Mouse (Mus musculus): ENCODE results near the gene F3.
A peak's percentile ranks its signal among the peaks of the same experiment; 100 is the strongest.

F3 gene

DNA sequence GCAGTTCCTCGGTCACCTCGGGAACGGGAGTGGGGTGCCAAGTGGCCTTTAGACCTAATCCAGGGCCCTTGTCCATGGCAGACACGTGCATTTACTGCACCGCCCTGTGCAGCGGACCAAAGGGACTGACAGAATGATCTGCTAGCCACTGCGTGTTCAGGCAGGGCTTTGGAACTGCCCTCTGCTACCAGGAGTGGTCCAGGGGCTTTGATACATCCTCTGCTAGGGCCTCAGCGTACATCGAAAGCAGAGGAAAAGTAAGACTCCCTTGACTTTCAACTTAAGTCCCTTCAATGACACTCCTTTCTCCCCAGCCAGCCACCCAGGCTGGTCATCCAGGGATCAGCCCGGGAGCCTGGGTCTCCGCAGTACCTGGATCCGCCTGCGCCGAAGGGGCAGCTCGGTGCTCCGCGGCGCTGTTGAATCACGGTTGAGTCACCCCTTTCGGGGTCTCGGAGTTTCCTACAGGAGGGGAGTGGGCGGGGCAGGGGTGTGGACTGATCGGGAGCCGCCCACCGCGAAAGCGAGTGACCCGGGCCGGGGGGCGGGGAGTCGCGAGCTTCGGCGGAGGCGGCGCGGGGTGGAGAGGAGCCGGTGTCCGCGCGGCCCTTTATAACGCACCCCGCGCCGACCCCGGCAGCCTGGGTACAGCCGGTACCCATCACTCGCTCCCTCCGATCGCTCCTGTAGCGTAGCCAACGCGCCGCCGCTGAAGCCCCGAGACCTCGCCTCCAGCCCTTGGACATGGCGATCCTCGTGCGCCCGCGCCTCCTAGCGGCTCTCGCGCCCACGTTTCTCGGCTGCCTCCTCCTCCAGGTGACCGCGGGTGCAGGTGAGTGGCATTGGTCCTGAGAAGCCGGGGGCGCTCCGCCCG is at the start of gene F3:
F3 (plus strand) TSS at position 567 of the 874 bp plus-strand sequence.
- DNase-seq = peak; percentile 18 to 55

DNA sequence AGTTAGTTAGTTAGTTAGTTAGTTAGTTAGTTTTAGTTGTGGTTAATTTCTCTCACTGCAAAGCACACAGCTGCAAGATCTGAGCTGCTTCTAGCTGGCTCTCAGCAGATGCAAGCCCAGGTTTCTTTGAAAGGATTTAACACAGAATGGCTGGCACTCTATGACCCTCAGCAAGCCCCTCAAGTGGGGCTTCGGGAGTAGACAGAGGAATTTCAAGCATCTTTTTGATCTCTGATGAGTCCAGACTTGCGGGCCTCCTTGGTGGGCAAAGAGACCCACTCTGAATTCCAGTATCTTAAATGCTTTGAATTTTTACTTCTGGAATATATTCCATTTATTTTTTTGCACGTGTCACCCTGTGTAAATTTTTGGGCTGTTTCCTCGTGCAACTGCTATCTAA is 44.4 kb upstream of the F3 start:
- DNase-seq = no peak

DNA sequence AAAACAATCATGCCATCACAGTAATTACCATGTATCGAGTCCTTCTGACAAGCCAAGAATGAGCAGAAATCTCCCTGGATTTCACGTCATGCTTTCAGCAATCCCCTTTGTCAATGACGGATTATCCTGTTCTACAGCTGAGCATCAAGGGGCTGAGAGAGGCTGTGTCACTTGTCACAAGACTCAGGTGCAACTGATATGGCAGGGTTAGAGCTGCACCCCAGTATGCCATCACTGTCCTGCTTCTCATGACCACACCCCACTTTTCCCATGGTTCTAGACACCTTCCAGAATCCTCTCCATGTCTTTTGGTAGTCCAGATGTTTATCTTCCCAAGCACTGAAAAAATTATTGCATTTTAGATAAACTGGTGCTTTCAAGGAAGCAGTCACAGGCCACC is 43.9 kb upstream of the F3 start:
- DNase-seq = no peak

DNA sequence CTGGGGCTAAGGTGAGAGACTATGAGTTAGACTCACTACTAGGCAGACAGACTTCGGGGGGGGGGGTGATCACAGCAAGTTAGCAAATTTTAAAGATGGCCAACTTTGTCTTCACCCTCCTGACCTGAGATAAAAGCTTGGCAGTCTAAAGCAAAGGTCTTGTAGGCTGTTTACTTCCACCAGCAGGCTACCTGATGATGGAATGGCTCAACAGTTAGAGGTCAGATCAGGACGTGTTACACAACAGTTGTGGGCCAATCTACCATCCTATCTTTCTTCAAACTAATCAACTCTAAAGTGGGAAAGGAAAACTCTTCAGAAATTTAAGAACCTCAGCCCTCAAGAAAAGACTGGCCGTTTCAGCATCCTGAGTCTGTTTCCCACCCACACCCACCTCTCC is 43.1 kb upstream of the F3 start:
- DNase-seq = no peak

DNA sequence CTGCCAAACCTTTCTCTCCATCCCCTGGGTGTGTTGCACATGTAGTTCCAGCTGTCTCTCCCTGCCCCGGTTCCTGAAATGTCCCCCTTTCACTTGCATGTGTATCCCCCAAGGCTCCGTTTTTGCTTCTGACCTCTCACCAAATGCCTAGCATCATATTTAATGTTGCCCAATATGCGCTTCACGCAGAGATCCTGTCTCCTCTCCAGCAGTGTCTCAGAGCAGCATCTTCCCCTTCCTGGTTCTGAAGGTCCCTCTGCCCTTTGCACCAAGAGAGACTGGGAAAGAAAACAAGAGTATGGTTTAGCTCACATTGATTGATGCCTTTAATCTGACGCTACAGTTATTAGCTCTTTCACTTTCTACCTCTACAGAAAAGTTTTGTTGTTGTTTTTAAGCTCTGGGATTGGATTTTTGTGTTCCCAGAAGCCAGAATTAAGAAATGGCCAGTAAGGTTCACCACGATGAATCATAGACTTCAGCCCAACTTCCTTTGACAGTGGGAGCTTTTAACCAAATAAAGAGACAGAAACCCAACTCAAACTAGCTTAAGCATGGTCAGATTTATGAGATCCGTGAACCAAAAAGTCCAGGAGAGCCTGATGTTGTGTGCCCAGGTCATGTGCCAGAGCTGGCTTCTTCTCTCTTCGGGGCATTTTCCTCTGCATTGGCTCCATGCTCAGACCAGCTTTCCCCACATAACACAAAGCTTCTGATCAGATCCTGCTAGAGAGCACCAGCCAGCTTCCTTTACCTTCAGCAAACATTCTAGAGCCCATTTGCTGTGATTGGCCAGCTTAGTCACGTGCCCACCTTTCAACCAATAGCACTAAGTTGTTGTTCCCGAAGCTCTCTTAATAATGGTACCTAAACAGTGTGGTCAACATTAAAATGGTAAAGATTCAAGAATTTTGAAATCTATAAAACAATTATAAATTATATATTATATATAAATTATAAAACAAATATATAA is 40.6 kb upstream of the F3 start:
- no peak for DNase-seq

DNA sequence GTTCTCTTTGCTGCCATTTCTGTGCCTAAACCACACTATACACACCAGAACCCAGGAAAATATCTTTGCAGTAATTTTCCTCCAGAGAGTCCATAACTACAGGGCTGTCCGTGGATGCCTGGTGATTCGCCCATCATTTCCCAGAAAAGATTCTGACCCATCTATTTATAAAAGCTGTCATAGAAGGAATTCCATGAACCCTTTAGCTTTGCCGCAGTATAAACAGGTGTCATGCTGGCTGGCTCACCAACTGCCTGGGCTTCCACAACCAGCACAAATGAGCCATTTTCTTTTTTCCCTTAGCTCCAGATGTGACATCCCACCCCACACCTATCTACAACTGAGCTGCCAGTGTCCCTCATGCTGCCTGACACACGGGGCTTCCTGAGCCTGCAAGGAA is 38.8 kb upstream of the F3 start:
- no peak for DNase-seq

DNA sequence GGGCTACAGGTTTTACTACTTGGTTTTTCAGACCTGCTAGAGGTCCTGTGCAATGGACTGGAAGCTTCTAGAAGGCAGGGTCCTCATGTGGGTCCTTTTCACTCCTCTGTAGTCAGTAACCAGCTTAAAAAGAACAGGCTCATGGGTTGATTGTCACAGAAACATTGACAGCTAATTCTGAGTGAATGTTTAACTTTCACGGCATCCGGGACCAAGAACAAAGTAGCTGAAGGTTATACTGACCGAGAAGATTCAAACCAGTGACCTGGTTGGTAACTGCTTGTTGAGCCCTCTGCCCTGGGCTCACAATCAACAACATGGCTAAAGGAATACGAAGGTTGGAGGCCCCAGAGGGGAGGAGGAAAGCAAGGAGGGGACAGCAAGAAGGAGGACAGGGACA is 38.4 kb upstream of the F3 start:
- DNase-seq = no peak

DNA sequence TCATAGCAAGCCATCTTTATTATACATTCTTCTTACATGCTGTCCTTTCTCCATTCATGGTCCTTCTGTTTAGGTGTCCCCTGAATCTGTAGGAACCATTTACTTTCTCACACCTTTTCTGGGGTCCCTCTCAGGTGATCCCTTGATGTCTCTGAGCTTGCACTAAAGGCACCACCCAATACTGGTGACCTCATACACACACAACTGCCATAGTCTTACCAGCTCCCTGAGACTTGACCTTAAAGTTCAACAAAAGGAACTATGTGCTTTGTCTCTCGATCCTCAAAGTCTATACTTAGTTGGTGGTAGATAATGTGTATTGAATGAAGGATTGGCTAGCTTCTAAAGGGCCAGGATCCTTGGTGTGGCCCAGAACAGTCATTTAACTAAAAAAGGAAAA is 37.4 kb upstream of the F3 start:
- no peak for DNase-seq

DNA sequence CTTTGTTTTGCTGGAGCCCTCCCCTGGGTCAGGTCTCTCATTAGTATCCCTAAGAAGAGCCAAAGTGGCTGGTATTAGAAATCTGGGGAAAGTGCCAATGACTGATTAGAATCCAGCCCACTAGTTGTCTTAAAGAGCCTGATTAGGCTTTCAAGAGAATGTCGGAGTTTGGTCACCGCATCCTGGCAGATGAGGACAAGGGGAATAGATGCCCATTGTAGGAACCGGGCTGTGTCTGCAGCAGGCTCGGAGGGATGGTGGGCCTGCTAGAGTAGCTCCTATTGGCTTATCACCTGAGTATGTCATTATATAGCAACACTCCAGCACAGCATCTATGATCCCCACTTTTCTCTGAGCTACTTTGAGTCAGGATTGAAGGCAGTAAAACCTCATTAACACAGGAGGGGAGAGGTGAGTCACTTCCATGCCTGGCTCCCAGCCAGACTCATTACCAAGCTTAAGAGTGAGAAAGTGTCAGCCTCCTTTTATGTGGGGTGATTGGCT is 36.9 kb upstream of the F3 start:
- no peak for DNase-seq

DNA sequence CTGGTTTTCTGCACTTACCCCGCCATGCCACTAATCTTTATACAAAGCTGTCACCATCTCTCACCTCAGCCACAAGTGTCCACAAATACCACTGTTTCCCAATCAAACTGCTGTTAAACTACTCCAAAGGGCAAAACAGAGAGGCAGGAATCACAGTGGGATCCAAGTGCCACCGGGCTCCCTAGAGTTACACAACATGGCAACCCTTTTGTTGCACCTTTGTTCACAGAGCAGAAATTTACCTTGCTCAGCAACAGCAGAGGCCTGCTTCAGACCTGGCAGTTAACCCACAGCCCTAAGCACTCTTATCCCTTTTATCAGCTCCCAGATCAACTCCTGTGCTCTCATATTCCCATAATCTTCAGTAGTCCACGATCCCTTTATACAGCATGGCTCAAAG is 35.6 kb upstream of the F3 start:
- no peak for DNase-seq

DNA sequence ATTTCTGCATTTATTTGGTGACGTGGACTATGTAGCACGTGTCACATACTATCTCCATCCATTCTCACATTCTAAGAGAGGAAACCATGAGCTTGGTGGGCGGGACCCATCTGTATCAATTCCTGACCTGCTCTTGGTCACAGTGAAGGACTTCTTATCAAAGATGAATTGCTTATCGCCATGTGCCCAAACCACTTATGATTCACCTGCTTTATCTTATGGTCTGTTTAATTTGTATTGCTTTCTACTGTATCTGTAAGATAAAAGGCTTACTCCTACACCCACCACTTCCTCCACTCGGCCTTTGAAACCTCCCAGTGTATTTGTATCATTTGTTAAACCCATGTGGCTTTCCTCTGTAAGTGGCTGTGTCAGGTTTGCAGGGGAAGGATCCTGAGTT is 34.3 kb upstream of the F3 start:
- DNase-seq = no peak

DNA sequence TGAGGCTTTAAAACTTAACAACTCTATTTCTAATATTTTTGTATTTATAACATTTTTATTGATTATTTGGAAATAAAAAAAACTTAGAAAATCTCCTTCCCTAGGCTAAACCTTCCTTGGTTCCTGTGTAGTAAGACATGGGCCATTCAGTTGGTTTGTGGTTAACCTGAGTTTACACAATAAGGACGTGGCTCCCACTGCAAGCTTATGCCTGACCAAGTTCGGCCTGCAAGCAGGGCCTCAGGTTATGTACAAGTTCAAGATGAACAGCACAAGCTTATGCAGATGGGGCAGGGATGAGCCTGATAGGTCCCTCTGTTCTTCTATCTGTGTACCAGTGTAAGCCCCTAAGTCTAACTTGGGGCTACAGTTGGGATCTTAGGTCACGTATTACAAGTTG is 33.6 kb upstream of the F3 start:
- DNase-seq = no peak

DNA sequence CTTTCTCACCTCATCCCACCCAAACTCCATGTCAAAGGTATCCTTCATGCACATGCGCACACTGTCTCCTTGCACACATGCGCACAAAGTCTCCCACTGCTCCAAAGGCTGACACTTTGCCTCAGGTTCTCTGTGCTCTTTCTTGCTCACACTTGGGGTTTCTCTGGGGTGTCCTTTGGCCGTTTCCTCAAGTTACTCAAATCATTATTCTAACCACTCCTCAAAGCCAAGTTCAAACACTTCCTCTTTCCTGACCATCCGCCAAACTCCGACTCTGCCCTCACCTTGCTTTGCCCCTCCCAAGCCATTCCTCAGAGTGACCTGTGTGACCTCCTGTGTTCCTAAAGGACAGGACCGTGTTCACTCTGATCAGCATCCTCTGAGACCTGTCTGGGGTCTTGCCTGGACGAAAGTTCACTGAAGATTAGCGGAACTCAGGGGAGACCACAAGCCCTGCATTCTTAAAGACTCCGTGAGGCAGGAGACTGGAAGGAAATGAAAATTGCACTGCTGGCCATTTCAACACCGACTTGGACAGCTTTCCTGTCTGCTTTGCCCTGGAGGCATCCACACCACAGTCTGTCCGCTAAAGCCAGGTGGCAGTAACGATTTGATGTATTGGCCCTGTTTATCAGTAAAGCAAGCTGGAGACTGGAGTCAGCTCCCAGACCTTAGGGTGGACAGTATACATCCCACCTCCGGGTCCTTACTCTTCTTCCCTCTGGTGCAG is 30.2 kb upstream of the F3 start:
- no peak for DNase-seq

DNA sequence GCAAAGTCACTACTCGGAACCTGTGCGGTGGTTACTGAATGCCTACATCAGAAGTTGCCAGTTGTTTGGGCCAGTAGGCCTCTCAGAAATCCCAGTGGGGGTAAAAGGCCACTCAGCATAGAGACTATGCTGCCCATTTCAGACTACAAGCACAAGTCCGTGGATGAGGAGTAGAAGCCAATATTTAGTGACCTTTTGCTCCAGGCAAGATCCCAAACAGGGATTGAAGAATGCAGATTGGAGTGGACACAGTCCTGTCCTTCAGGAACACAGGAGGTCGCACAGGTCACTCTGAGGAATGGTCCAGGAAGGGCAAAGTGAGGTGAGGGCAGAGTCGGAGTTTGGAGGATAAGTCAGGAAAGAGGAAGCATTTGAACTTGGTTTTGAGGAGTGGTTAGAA is 29.6 kb upstream of the F3 start:
- no peak for DNase-seq

DNA sequence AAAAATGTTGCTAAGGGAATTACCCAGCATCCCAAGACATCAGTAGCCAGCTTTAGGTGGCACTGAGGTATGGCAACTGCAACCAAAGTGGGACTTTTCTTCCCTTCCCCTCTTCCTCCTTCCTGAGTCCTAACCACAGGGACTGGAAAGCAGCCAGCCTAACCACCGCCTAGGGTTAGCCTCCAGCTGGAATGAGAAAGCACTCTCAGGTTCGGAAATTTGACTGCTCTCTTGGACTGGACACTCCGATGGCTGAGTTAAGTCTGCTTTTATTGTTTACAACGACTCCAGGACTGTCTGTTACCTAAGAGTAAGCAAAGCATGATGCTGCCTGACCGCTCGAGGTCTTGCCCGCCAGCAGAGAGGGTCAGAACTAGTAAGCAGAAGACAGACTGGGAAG is 26.2 kb upstream of the F3 start:
- DNase-seq = no peak

DNA sequence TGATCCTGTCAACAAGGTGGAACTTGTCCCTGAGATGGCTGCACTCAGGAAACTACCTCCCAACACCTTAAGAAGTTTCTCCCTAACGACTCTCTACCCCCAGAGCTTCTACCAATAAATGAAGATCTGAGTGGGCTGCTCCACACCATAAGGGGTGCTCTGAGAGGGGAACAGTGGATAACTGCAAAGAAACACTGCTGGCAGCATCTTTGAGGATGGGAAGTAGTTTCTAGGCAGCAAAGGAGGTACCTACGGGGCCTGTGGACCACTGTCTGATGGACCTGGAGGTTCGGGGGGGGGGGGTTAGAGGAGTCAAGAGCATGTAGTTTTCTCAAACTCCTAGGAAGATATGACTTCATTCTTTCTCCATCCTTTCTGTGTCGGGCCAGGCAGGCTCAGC is 23.9 kb upstream of the F3 start:
- no peak for DNase-seq

DNA sequence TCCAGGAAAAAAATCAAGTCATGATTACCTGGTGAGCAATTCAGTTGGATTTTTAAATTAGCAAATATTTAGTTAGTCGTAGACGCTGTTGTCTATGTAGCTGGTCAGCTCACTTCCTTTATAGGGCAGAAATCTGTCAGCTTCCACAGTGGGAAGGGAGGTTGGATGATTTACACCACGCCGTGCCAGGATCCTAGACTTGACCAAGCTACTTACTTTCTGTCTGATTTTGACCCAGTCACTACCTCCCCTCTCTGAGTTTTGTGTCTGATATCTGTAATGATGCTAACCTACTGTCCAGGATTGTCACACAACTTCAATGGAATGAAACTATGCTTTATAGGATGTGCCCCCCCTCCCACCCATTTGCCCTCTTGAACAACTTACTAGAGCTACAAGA is 23.5 kb upstream of the F3 start:
- no peak for DNase-seq

DNA sequence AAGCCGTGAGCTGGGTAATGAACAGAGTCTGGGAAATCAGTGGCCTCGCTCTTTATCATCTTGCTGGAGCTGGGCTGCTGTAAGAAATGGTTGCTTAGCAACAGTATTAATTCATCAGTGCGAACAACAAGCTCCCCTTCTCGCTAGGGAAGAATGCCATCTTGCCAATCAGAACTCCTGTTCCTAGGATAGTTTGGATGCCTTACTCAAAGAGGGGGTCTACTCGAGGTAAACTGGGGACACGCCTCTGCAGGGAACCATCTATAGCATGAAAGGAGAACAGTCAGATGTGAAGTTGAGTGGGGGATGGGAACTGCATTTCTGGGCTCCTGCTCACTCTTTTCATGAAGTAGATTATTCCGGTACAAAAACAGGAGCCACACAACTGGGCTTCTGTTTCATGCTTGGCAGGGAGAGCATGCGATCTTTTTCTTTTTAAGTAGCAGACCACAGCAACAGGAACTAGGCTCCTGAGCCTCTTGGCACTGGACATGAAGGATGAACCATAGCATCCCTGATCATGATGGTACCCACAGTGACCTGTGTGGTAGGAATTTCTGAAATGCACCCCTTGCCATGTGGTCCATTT is 22.9 kb upstream of the F3 start:
- no peak for DNase-seq

DNA sequence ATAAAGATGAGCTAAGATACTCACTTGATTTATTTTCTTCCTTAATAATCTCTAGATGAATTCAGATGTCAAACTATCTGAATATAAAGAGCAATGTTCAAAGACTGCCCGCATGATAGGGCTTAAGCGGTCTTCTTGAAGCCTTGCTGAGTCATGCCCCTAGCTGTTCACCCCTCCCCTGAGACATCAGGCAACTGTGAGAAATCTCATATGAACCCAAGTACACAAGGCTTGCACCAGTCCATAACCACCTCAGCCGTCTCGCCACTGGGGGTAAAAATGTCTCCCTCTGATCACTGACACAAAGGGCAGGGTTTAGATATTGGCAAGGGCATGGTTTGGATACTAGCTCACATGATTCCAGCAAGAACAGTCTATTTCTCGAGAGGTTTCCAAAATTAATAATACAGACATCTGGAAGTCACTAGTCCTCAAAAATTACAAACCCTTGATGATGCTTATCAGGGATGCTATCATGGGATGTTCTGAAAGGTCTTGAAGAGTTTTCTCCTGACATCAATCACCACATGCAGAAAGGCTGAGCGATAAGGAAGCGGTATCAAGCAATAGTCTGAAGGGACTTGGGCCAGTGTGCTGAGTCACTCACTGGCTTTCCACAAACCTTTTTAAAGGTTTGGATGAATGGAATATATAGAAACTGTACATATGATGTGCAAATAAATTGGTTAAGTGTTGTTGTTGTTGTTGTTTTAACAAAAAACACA is 20.0 kb upstream of the F3 start:
- no peak for DNase-seq

DNA sequence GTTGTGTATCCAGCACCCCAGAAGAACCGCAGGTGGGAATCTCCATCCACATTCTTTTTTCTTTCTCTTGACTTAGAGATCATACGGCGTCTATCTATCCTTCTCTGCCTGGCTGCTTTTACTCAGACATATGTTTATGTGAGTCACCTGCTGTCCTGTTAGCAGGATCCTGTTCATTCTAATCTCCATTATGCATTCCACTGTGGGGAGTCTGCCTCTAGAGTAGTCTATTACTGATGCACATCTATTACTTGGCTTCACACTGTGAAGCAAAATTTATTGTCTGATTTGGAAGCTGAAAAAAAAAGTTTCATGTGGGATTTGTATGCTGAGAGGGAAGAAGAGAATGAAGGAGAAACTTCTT is 19.5 kb upstream of the F3 start:
- no peak for DNase-seq

DNA sequence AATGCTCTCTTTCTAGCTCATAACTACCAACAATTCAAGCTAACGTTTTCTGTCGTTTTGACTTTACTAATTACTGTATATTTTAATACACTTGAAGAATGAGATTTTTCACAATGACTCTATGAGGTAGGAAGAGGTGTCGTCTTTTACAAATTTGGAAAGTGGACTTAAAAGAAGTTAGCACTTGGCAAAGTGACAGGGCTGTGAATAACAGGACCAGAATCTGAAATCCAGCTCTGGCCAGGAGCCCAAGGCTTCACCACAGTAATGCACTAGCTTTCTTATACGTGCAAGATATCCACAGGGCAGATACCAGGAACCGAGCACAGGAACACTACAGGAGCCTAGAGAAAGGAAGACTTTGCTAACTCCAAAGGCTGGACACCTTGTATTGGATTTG is 17.2 kb upstream of the F3 start:
- no peak for DNase-seq

DNA sequence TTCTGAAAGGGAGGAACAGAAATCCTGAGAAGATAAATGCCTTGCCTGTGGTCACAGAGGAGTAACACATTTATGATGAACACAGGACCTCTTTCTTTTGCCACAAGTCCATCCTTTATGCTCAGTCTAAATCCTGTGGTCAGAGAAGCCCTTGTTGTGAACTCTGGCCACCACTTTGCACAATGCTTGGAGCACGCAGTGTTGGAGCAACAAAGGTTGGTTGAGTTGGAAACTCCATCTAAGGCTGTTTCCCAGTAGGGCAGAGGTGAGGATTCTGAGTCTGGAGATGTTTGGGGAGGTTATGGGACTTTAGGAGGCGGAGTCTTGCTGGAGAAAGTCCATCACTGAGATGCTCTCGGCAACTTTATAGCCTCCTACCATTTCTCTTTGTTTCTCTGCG is 16.2 kb upstream of the F3 start:
- DNase-seq = no peak
